Mouse (Mus musculus): ENCODE measurements around the gene Atp6v1g1. TPM values are rescaled to one million over a fixed set of nuclear protein-coding genes. Genes with fewer than 3 reads are reported as not detected.

Atp6v1g1 gene
- polyA plus RNA-seq, 1 experiment, result 83.4 TPM

DNA sequence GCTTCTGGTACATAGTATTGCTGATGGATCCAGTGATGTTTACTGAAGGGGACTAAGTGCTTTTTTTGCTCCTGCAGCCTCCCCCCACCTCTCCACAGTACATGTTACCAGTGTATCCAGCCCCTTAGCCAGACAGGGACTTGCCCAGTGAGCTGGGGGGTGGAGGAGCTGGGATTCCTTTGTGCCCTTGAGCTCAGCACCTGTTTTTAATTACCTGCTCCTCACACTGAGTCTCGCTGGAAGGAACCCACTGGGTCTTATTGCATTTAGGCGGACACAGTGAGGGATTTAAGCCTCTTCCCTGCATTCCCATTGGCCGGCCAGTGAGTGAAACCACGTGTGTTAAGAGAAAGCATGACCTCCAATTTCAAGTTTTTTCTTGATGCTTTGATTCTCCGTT is 38.0 kb downstream of the Atp6v1g1 start:
- Histone ChIP-seq H3K4me3 (ENCODE audit: control insufficient read depth, low read depth, low read length) (no peak overlapping the region), H3K4me1 (ENCODE audit: control insufficient read depth, insufficient read depth, low read length) (no peaks in the 10 kb centered on the region), H3K36me3 (ENCODE audit: control insufficient read depth, insufficient read depth, low read length) (no peaks in the 10 kb centered on the region), H3K27ac (ENCODE audit: control insufficient read depth, insufficient read depth, low read depth, low read length) (no peak overlapping the region), H3K27me3 (ENCODE audit: control insufficient read depth, insufficient read depth, low read length) (no peaks in the 10 kb centered on the region)
- TF ChIP-seq CTCF (IDR thresholded peaks at IDR 0.05; ENCODE audit: control insufficient read depth, insufficient read depth, insufficient replicate concordance, low read depth, low read length) (no peak), POLR2A (IDR thresholded peaks at IDR 0.05; ENCODE audit: control insufficient read depth, low read depth, low read length) (no peak)

DNA sequence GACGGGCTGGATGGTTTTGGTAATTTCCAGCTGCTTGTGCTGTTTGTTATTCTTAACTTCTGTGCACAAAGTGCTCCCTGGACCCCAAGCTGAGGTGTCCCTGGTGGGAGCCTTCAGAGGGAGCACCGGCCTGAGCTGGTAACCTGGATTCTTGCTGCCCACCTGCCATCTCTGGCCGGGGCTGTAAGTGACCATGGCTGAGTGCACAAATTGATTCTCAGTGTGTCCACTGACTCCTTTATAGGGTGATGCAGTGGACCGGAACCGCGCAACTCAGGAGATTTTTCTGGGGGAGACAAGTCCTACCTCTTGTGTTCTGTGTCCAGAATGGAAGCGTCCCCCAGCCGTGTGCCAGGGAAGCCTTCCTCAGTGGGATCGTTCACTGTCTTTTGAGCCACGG is 40.6 kb downstream of the Atp6v1g1 start:
- Histone ChIP-seq H3K4me3 (ENCODE audit: control insufficient read depth, low read depth, low read length) (no peak overlapping the region), H3K27ac (ENCODE audit: control insufficient read depth, insufficient read depth, low read depth, low read length) (no peak overlapping the region), H3K36me3 (ENCODE audit: control insufficient read depth, insufficient read depth, low read length) (no peaks in the 10 kb centered on the region), H3K4me1 (ENCODE audit: control insufficient read depth, insufficient read depth, low read length) (no peaks in the 10 kb centered on the region), H3K27me3 (ENCODE audit: control insufficient read depth, insufficient read depth, low read length) (no peaks in the 10 kb centered on the region)
- TF ChIP-seq CTCF (IDR thresholded peaks at IDR 0.05; ENCODE audit: control insufficient read depth, insufficient read depth, insufficient replicate concordance, low read depth, low read length) (no peak), POLR2A (IDR thresholded peaks at IDR 0.05; ENCODE audit: control insufficient read depth, low read depth, low read length) (no peak)

DNA sequence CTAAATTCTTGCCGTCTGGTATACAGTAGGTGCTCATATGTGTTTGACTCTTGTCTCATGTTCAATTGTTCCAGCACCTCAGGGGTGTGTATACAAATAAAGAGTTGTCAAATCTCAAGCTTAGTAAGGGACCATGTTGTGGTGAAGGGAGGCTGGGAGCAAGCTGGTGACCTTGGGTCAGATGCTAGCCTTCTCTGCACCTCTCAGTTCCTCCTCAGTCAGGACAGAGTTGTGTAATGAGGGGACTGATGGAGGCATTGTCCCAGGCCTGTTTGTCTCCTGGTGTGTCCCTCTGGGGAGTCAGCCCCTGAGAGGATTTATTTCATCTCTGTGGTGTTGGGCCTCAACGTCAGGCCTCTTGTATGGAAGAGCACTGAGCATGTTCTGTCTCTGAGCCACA is 41.7 kb downstream of the Atp6v1g1 start:
- no peaks in the 10 kb centered on the region for H3K4me1 ChIP-seq (ENCODE audit: control insufficient read depth, insufficient read depth, low read length)
- TF ChIP-seq POLR2A (IDR thresholded peaks at IDR 0.05; ENCODE audit: control insufficient read depth, low read depth, low read length) (no peak), CTCF (IDR thresholded peaks at IDR 0.05; ENCODE audit: control insufficient read depth, insufficient read depth, insufficient replicate concordance, low read depth, low read length) (no peak)
- no peaks in the 10 kb centered on the region for H3K36me3 ChIP-seq (ENCODE audit: control insufficient read depth, insufficient read depth, low read length)
- H3K4me3 ChIP-seq (ENCODE audit: control insufficient read depth, low read depth, low read length), result no peak overlapping the region
- H3K27ac ChIP-seq (ENCODE audit: control insufficient read depth, insufficient read depth, low read depth, low read length), result no peak overlapping the region
- no peaks in the 10 kb centered on the region for H3K27me3 ChIP-seq (ENCODE audit: control insufficient read depth, insufficient read depth, low read length)

DNA sequence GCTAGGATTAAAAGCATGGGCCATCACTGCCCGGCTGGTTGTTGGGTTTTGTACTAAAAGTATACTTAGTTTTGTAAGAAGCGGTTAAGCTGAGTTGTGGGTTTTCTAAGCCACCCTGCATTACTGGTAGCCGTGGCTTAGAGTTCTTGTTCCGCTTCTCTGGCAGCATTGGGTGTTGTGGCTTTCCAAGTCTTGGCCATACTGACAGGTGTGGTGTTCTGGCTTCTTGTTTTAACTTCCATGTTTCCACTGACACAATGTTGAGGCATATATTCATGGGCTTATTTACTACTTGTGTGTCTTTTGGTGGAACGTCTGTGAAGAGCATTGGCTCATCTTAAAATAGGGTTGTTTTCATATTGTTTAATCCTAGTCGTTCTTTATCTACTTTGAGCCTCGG is 45.4 kb downstream of the Atp6v1g1 start:
- no peak overlapping the region for H3K27ac ChIP-seq (ENCODE audit: control insufficient read depth, insufficient read depth, low read depth, low read length)
- no peaks in the 10 kb centered on the region for H3K36me3 ChIP-seq (ENCODE audit: control insufficient read depth, insufficient read depth, low read length)
- no peaks in the 10 kb centered on the region for H3K4me1 ChIP-seq (ENCODE audit: control insufficient read depth, insufficient read depth, low read length)
- H3K27me3 ChIP-seq (ENCODE audit: control insufficient read depth, insufficient read depth, low read length), result no peaks in the 10 kb centered on the region
- TF ChIP-seq POLR2A (IDR thresholded peaks at IDR 0.05; ENCODE audit: control insufficient read depth, low read depth, low read length) (no peak), CTCF (IDR thresholded peaks at IDR 0.05; ENCODE audit: control insufficient read depth, insufficient read depth, insufficient replicate concordance, low read depth, low read length) (no peak)
- no peak overlapping the region for H3K4me3 ChIP-seq (ENCODE audit: control insufficient read depth, low read depth, low read length)

DNA sequence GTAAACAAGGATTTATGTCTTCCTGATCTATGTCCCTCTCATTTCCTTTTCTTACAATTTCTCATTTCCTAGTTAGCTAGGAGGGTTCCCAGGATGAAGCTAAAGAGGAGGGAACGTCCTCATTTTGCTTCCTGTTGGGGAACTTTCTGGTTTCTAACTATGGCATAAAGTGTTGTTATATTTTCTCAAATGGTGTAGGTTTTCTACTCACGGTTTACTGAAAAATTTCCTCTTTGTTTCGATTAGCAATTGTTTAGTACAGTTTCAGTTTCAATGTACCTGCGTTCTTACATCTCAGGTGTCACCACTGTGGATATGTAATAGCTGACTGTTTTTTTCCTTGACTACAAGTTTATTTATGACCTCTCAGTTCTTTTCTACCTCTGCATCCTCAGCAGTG is 46.0 kb downstream of the Atp6v1g1 start:
- Histone ChIP-seq H3K27ac (ENCODE audit: control insufficient read depth, insufficient read depth, low read depth, low read length) (no peak overlapping the region), H3K4me3 (ENCODE audit: control insufficient read depth, low read depth, low read length) (no peak overlapping the region), H3K36me3 (ENCODE audit: control insufficient read depth, insufficient read depth, low read length) (no peaks in the 10 kb centered on the region), H3K27me3 (ENCODE audit: control insufficient read depth, insufficient read depth, low read length) (no peaks in the 10 kb centered on the region), H3K4me1 (ENCODE audit: control insufficient read depth, insufficient read depth, low read length) (no peaks in the 10 kb centered on the region)
- TF ChIP-seq CTCF (IDR thresholded peaks at IDR 0.05; ENCODE audit: control insufficient read depth, insufficient read depth, insufficient replicate concordance, low read depth, low read length) (no peak), POLR2A (IDR thresholded peaks at IDR 0.05; ENCODE audit: control insufficient read depth, low read depth, low read length) (no peak)

DNA sequence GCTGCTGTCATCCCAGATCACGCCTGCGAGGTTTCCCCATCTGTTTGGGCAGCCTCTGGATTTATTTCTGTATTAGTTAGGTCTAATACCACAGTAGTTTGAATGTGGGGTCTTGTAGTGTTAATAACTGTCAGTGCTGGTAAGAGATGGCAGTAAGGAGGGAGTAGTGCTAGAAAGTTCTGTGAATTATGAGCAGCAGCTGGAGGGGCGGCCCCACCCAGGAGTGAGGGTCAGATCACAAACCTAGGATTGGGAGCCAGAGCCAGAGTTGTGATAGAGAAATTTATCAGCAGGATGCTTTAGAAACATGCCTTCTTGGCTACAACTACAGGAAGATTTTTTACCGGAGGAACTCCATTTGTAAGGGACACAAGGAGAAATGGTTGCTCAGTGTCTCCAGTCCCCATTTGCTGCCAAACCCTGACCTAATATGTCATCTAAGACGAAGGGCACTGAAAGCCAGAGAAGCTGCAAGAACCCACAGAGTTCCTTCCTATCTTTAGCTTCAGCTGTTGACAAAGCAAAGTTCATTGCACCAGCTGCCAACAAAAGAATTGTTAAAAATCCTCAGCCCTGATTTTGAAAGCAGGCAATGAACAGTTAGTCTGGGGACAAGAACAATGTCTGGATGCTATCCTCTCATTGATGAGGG is 50.0 kb downstream of the Atp6v1g1 start:
- Histone ChIP-seq H3K4me1 (ENCODE audit: control insufficient read depth, insufficient read depth, low read length) (no peaks in the 10 kb centered on the region), H3K4me3 (ENCODE audit: control insufficient read depth, low read depth, low read length) (no peak overlapping the region), H3K27me3 (ENCODE audit: control insufficient read depth, insufficient read depth, low read length) (no peaks in the 10 kb centered on the region), H3K36me3 (ENCODE audit: control insufficient read depth, insufficient read depth, low read length) (no peaks in the 10 kb centered on the region), H3K27ac (ENCODE audit: control insufficient read depth, insufficient read depth, low read depth, low read length) (no peak overlapping the region)
- no peak for TF ChIP-seq CTCF (IDR thresholded peaks at IDR 0.05; ENCODE audit: control insufficient read depth, insufficient read depth, insufficient replicate concordance, low read depth, low read length)
- TF ChIP-seq POLR2A (IDR thresholded peaks at IDR 0.05; ENCODE audit: control insufficient read depth, low read depth, low read length), result no peak

DNA sequence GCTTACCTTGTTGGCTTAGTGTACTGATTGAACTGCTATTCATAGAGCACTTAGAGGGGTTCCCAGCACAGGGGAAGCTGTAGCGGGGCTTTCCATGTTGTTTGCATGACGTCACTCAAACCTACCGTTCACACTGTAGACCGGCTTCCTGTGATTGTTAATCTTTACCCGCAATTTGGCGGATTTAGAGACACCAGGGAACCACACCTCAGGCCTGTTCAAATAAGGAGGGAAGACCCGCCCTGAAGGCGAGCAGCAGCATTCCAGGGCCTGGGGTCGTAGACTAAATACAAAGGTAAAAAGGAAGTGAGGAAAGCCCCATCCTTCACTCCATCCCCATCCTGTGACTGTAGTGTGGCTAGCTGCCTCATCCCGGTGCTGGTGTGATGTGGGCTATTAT is 50.7 kb downstream of the Atp6v1g1 start:
- no peak overlapping the region for H3K27ac ChIP-seq (ENCODE audit: control insufficient read depth, insufficient read depth, low read depth, low read length)
- no peak overlapping the region for H3K4me3 ChIP-seq (ENCODE audit: control insufficient read depth, low read depth, low read length)
- TF ChIP-seq CTCF (IDR thresholded peaks at IDR 0.05; ENCODE audit: control insufficient read depth, insufficient read depth, insufficient replicate concordance, low read depth, low read length) (no peak), POLR2A (IDR thresholded peaks at IDR 0.05; ENCODE audit: control insufficient read depth, low read depth, low read length) (no peak)
- H3K27me3 ChIP-seq (ENCODE audit: control insufficient read depth, insufficient read depth, low read length), result no peaks in the 10 kb centered on the region
- no peaks in the 10 kb centered on the region for H3K36me3 ChIP-seq (ENCODE audit: control insufficient read depth, insufficient read depth, low read length)
- H3K4me1 ChIP-seq (ENCODE audit: control insufficient read depth, insufficient read depth, low read length), result no peaks in the 10 kb centered on the region

DNA sequence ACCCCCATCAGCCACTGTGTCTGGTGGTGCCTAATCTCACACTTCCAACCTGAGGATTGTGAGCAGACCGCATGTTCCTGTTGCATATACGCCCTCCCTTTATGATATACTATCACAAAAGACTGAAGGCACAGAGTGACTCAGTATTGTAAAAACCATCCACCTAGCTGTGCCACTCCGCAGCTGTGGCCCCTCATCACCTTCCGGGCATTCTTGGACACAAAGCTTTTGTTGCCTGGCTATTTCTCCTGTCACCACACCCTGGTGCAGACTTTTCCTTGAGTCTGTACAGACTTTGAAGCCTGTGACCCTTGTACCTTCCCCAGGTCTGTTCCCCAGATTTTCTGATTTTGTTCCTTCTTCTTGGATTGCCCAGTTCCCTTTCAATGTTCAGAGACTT is 51.4 kb downstream of the Atp6v1g1 start:
- H3K27me3 ChIP-seq (ENCODE audit: control insufficient read depth, insufficient read depth, low read length), result no peaks in the 10 kb centered on the region
- H3K4me1 ChIP-seq (ENCODE audit: control insufficient read depth, insufficient read depth, low read length), result no peaks in the 10 kb centered on the region
- H3K4me3 ChIP-seq (ENCODE audit: control insufficient read depth, low read depth, low read length), result no peak overlapping the region
- TF ChIP-seq POLR2A (IDR thresholded peaks at IDR 0.05; ENCODE audit: control insufficient read depth, low read depth, low read length) (no peak), CTCF (IDR thresholded peaks at IDR 0.05; ENCODE audit: control insufficient read depth, insufficient read depth, insufficient replicate concordance, low read depth, low read length) (no peak)
- no peak overlapping the region for H3K27ac ChIP-seq (ENCODE audit: control insufficient read depth, insufficient read depth, low read depth, low read length)
- no peaks in the 10 kb centered on the region for H3K36me3 ChIP-seq (ENCODE audit: control insufficient read depth, insufficient read depth, low read length)

Other genes with a start within 250 kb of the Atp6v1g1 start
- gene Orm1, start 200.2 kb upstream of the Atp6v1g1 start, polyA plus RNA-seq (2012; rRNA removed), result 0.59 TPM in 1 of 2 replicates, not detected in the other
- gene Orm3, start 188.6 kb upstream of the Atp6v1g1 start, polyA plus RNA-seq (2012; rRNA removed), result not detected in 2 replicates
- gene Orm2, start 182.3 kb upstream of the Atp6v1g1 start, polyA plus RNA-seq (2012; rRNA removed), result not detected in 2 replicates
- gene Akna, start 141.4 kb upstream of the Atp6v1g1 start, polyA plus RNA-seq (2012; rRNA removed), result 56.8 and 61.0 TPM in 2 replicates
- gene Whrn, start 48.8 kb upstream of the Atp6v1g1 start, polyA plus RNA-seq (2012; rRNA removed), result 22.5 and 26.1 TPM in 2 replicates
- 4.4 and 4.7 TPM in 2 replicates for gene Tmem268, start 14.0 kb downstream of the Atp6v1g1 start, polyA plus RNA-seq (2012; rRNA removed)
- 66.2 and 77.1 TPM in 2 replicates for gene Gm11213, start 60.5 kb downstream of the Atp6v1g1 start, polyA plus RNA-seq (2012; rRNA removed)
- gene Tex48, start 77.7 kb downstream of the Atp6v1g1 start, polyA plus RNA-seq (2012; rRNA removed), result 562 and 586 TPM in 2 replicates
- not detected in 2 replicates for gene Gm11214, start 118.6 kb downstream of the Atp6v1g1 start, polyA plus RNA-seq (2012; rRNA removed)
- 0.16 and 0.26 TPM in 2 replicates for gene Tnfsf15, start 200.3 kb downstream of the Atp6v1g1 start, polyA plus RNA-seq (2012; rRNA removed)

Data from testis, adult 2 months (tissue).